Comparison of ENCODE assay signal across 14 mouse cellular contexts in the genomic region with DNA sequence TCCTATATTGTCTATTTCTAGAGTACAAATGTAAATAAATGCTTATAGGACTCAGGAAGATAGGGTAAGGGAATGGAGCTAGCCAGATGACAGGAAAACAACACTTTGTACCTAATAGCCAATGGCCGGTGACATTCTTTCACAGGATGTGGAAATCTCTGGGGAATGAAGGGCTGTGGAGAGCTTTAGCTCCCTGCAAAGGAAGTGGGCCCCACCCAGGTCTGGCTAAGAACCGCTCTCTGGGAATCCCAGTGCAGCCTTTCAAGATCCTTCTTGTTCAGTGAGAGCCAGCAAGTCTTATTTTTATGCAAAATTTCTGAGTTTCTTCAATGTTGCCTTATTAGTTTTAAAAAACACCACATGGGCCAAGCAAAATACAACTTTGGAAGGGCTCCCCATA. TPM values are rescaled to one million over a fixed set of nuclear protein-coding genes. Genes with fewer than 3 reads are reported as not detected.
DNase-seq lines count a peak whose midpoint lies in the region; ATAC-seq lines count a peak whose summit lies in the region.
"Had no signal": no experiment of that assay in that cellular context is flagged by ENCODE, and none has a peak within 500 bp of the region (broad histone marks: within the 10 kb centered on the region; RNA-seq: fewer than 3 reads in every experiment).

No protein-coding gene starts in this region.

- WGBS in heart, embryonic 12.5 days = 54% methylated on average over 2 of the region's 2 CpGs

- no peak overlapping the region for H3K4me3 ChIP-seq in heart, embryonic 12.5 days
- H3K4me3 ChIP-seq: embryonic facial prominence, embryonic 15.5 days; hindbrain, embryonic 15.5 days; megakaryocyte, embryonic 14.5 days had no signal

- H3K27me3 ChIP-seq in heart, embryonic 12.5 days (replicated peaks) = no peaks in the 10 kb centered on the region
- H3K27me3 ChIP-seq: embryonic facial prominence, embryonic 15.5 days; hindbrain, embryonic 15.5 days; megakaryocyte, embryonic 14.5 days had no signal

- no peak overlapping the region for H3K27ac ChIP-seq in heart, embryonic 12.5 days (ENCODE audit: poor library complexity, severe bottlenecking)
- H3K27ac ChIP-seq: embryonic facial prominence, embryonic 15.5 days; hindbrain, embryonic 15.5 days had no signal

- intact Hi-C loops in gastrocnemius, postnatal 14 days (cut with DNase I; ENCODE audit: low total_unique reads) = no loop called here
- intact Hi-C loops in left cerebral cortex, postnatal 4 days (cut with DNase I) = no loop called here

- no peaks in the 10 kb centered on the region for H3K9me3 ChIP-seq in heart, embryonic 12.5 days (replicated peaks)
- H3K9me3 ChIP-seq: embryonic facial prominence, embryonic 15.5 days; hindbrain, embryonic 15.5 days; megakaryocyte, embryonic 14.5 days had no signal

- no peak for ATAC-seq in heart, embryonic 12.5 days (ENCODE audit: insufficient number of reproducible peaks, low FRiP score)

- no peaks in the 10 kb centered on the region for H3K4me1 ChIP-seq in heart, embryonic 12.5 days (replicated peaks)
- H3K4me1 ChIP-seq: embryonic facial prominence, embryonic 15.5 days; hindbrain, embryonic 15.5 days; megakaryocyte, embryonic 14.5 days had no signal

- H3K4me2 ChIP-seq in heart, embryonic 12.5 days = no peak overlapping the region
- H3K4me2 ChIP-seq: embryonic facial prominence, embryonic 15.5 days; hindbrain, embryonic 15.5 days had no signal

- DNase-seq in heart, adult 11 months = peak; percentile 99
- DNase-seq in ZHBTc4 (ENCODE audit: low read depth, low spot score) = peak; percentile 5
- DNase-seq in gastrocnemius, postnatal 14 days = peak; percentile 55
- peak; percentile 31 for DNase-seq in kidney, adult 9 months
- DNase-seq in urinary bladder, postnatal 25 days (ENCODE audit: low spot score) = no peak
- DNase-seq in left cerebral cortex, adult 11 months (ENCODE audit: low spot score) = no peak
- no peak for DNase-seq in left cerebral cortex, postnatal 4 days
- DNase-seq: cerebellum, adult 9-10 months; thymus, postnatal 25 days had no signal

- H3K36me3 ChIP-seq in heart, embryonic 12.5 days = no peaks in the 10 kb centered on the region
- H3K36me3 ChIP-seq: embryonic facial prominence, embryonic 15.5 days; hindbrain, embryonic 15.5 days had no signal

- no peak overlapping the region for H3K9ac ChIP-seq in heart, embryonic 12.5 days
- H3K9ac ChIP-seq: embryonic facial prominence, embryonic 15.5 days; hindbrain, embryonic 15.5 days had no signal

RNA-seq across cellular contexts. Expression of a gene that starts 54.7 kb away (rescaled TPM):
- polyA plus RNA-seq in heart, embryonic 12.5 days (2016; fragmentation: Nextera tagmentation; extraction: Ambion mirVana) = 0.17 and 0.24 TPM in 2 replicates
- under 1 TPM; 0.11 to 0.21 TPM for total RNA-seq in gastrocnemius, postnatal 14 days (2021)
- total RNA-seq in left cerebral cortex, postnatal 4 days (2021) = 1 to 10 TPM; 9.0 to 9.8 TPM
- total RNA-seq: liver, adult 2 months had no signal
- polyA plus RNA-seq: liver, adult 2 months had no signal

Comparison
In these comparisons a context has a peak if more than half of its experiments do, and no peak if none do; other contexts are left out.
1. DNase-seq: peak in heart, adult 11 months (single experiment), ZHBTc4 (single experiment), gastrocnemius, postnatal 14 days (single experiment) and kidney, adult 9 months (single experiment); none in urinary bladder, postnatal 25 days (single experiment), left cerebral cortex, adult 11 months (single experiment) and left cerebral cortex, postnatal 4 days (single experiment).
2. RNA of a gene that starts 54.7 kb away (total RNA-seq): 9.0 to 9.8 TPM in left cerebral cortex, postnatal 4 days; 0.11 to 0.21 TPM in gastrocnemius, postnatal 14 days; every median in the first group is over 4 times any median in the second.